Mouse (Mus musculus) lung, adult 2 months (tissue): ENCODE data around the gene Slc28a3. TPM values are rescaled to one million over a fixed set of nuclear protein-coding genes. Genes with fewer than 3 reads are reported as not detected.

ENCODE experiments used
- DNase-seq: peaks from one replicate; pipeline ENCODE4 v3.0.0; 2022
- H3K4me1 ChIP-seq: fragments of 200-500 bp; 2 replicates; pipeline ENCODE4 v1.6.1; 2011; ENCODE audit warnings: low read length; ENCODE audit not compliant: control insufficient read depth, insufficient read depth
- H3K4me3 ChIP-seq: fragments of 200-500 bp; replicated peaks from 2 replicates; pipeline ENCODE3; 2011; ENCODE audit warnings: low read depth, mild to moderate bottlenecking, control low read depth, low read length; ENCODE audit errors: extremely low read depth
- CTCF ChIP-seq: fragments of 200-500 bp; IDR thresholded peaks from 2 replicates; pipeline ENCODE4 v1.5.1; 2011; ENCODE audit warnings: mild to moderate bottlenecking, low read length, control low read depth; ENCODE audit not compliant: insufficient read depth
- POLR2A ChIP-seq: fragments of 200-500 bp; IDR thresholded peaks from 2 replicates; pipeline ENCODE4 v1.6.1; 2011; ENCODE audit warnings: low read depth, mild to moderate bottlenecking, control low read depth, low read length, borderline replicate concordance; ENCODE audit errors: extremely low read depth
- WGBS: fragments of 180-500 bp; shearing (Covaris S2); methylation state at CpG from one replicate; pipeline ENCODE4 v1.1.7; 2018; 5-methylcytosine and 5-hydroxymethylcytosine counted together
- polyA plus RNA-seq: library from polyadenylated mRNA; depleted of rRNA; stranded (reverse); fragments of >200 nt; gene quantifications from 2 replicates; pipeline ENCODE4 v1.2.3, GENCODE M21; 2012; rRNA removed

Gene Slc28a3
- 0.26 and 2.0 TPM in 2 replicates for polyA plus RNA-seq

- no peak for DNase-seq
- H3K4me3 ChIP-seq: no peak within 1 kb of the TSS
- no peaks in the 10 kb centered on the region for H3K4me1 ChIP-seq
- 14% methylated on average over 12 of the region's 12 CpGs for WGBS
- TF ChIP-seq CTCF: no peak
- no peak for TF ChIP-seq POLR2A
These were observed at the start of gene Slc28a3 for GRCm38 (mm10) chr13:58610716-58611115. Gene Slc28a3, minus strand, starts transcription at chr13:58610877.

- Histone ChIP-seq H3K4me3 (no peak overlapping the region), H3K4me1 (no peaks in the 10 kb centered on the region)
- WGBS: 36% methylated on average over 9 of the region's 9 CpGs
- DNase-seq: no peak
- TF ChIP-seq POLR2A: no peak
- no peak for TF ChIP-seq CTCF
These were observed 47.3 kb upstream of the Slc28a3 start for GRCm38 (mm10) chr13:58657987-58658386.

- no peaks in the 10 kb centered on the region for H3K4me1 ChIP-seq
- TF ChIP-seq CTCF (no peak), POLR2A (no peak)
- WGBS: 81% methylated on average over 3 of the region's 3 CpGs
- H3K4me3 ChIP-seq: no peak overlapping the region
- no peak for DNase-seq
These were observed 46.2 kb upstream of the Slc28a3 start for GRCm38 (mm10) chr13:58656885-58657284.

GRCm38 (mm10) chr13:58655552-58655951 is 44.9 kb upstream of the Slc28a3 start:
- TF ChIP-seq CTCF (peak; percentile 44), POLR2A (no peak)
- 76% methylated on average over 10 of the region's 10 CpGs for WGBS
- no peaks in the 10 kb centered on the region for H3K4me1 ChIP-seq
- H3K4me3 ChIP-seq: no peak overlapping the region
- DNase-seq: no peak

GRCm38 (mm10) chr13:58640330-58640729 is 29.7 kb upstream of the Slc28a3 start:
- 16% methylated on average over 6 of the region's 6 CpGs for WGBS
- peak; percentile 55 for TF ChIP-seq CTCF
- no peak for TF ChIP-seq POLR2A
- peak; percentile 25 for DNase-seq
- Histone ChIP-seq H3K4me3 (no peak overlapping the region), H3K4me1 (no peaks in the 10 kb centered on the region)

GRCm38 (mm10) chr13:58638950-58639349 is 28.3 kb upstream of the Slc28a3 start:
- no peak for DNase-seq
- TF ChIP-seq CTCF: 0 out of 2 replicates have a peak, but pooled peaks have one; percentile 22
- no peak for TF ChIP-seq POLR2A
- no peaks in the 10 kb centered on the region for H3K4me1 ChIP-seq
- H3K4me3 ChIP-seq: no peak overlapping the region
- 42% methylated on average over 4 of the region's 4 CpGs for WGBS

GRCm38 (mm10) chr13:58637360-58638002 is 26.8 kb upstream of the Slc28a3 start:
- WGBS: 11% methylated on average over 13 of the region's 13 CpGs
- H3K4me3 ChIP-seq: no peak overlapping the region
- no peak for DNase-seq
- H3K4me1 ChIP-seq: no peaks in the 10 kb centered on the region
- TF ChIP-seq CTCF: peak; percentile 83
- no peak for TF ChIP-seq POLR2A

- TF ChIP-seq POLR2A (no peak), CTCF (no peak)
- DNase-seq: no peak
- Histone ChIP-seq H3K4me1 (no peaks in the 10 kb centered on the region), H3K4me3 (no peak overlapping the region)
- 36% methylated on average over 4 of the region's 4 CpGs for WGBS
These were observed 23.2 kb upstream of the Slc28a3 start for GRCm38 (mm10) chr13:58633887-58634286.

GRCm38 (mm10) chr13:58630756-58631155 is 20.1 kb upstream of the Slc28a3 start:
- 39% methylated on average over 10 of the region's 10 CpGs for WGBS
- no peak for DNase-seq
- no peaks in the 10 kb centered on the region for H3K4me1 ChIP-seq
- H3K4me3 ChIP-seq: no peak overlapping the region
- TF ChIP-seq CTCF (no peak), POLR2A (no peak)

GRCm38 (mm10) chr13:58629365-58630050 is 18.8 kb upstream of the Slc28a3 start:
- no peaks in the 10 kb centered on the region for H3K4me1 ChIP-seq
- no peak for TF ChIP-seq POLR2A
- TF ChIP-seq CTCF: no peak
- H3K4me3 ChIP-seq: no peak overlapping the region
- 23% methylated on average over 13 of the region's 13 CpGs for WGBS
- DNase-seq: no peak
